Mouse (Mus musculus) cortical plate, adult 2 months (tissue): ENCODE data around the gene Lonrf2.

Experiments used
- CTCF ChIP-seq: fragments of 200-500 bp; IDR thresholded peaks from 2 replicates; pipeline ENCODE4 v1.5.1; 2011; ENCODE audit warnings: mild to moderate bottlenecking, control low read depth, low read length; ENCODE audit not compliant: insufficient read depth; ENCODE audit errors: extremely low read depth
- POLR2A ChIP-seq: fragments of 200-500 bp; IDR thresholded peaks from 2 replicates; pipeline ENCODE4 v1.6.1; 2011; ENCODE audit warnings: mild to moderate bottlenecking, low read length, control low read depth; ENCODE audit not compliant: insufficient read depth; ENCODE audit errors: extremely low read depth

GRCm38 (mm10) chr1:38816306-38816705 is 20.2 kb downstream of the Lonrf2 start:
- TF ChIP-seq POLR2A (no peak), CTCF (no peak)
